ENCODE assay signal across 17 mouse cellular contexts in the genomic region with DNA sequence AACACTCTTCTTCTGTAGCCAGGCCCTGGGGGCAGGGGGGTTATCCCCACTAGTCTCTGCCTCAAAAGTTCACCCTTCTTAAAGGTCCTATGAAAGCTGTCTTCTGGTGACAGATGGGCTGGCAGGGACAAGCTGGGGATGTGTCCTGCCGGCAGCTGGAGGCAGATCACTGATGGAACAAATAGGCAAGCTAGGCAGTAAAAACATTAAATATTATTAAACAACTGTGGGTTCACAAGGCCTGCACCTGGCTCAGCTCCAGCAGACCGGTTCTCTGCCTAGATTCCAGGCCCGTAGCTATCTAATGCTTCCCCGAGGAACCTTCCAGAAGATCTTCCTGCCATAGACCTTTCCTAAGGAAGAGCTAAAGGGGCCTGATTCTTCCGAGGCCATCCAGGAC. TPM values are rescaled to one million over a fixed set of nuclear protein-coding genes. Genes with fewer than 3 reads are reported as not detected.
A peak's percentile ranks its signal among the peaks of the same experiment; 100 is the strongest.
DNase-seq lines count a peak whose midpoint lies in the region; ATAC-seq lines count a peak whose summit lies in the region.
"Had no signal": no experiment of that assay in that cellular context is flagged by ENCODE, and none has a peak within 500 bp of the region (broad histone marks: within the 10 kb centered on the region; RNA-seq: fewer than 3 reads in every experiment).

No protein-coding gene starts in this region.

- H3K36me3 ChIP-seq in heart, embryonic 10.5 days = no peaks in the 10 kb centered on the region
- H3K36me3 ChIP-seq in lung, embryonic 16.5 days (ENCODE audit: control insufficient read depth, insufficient read depth, low read length) = no peaks in the 10 kb centered on the region
- H3K36me3 ChIP-seq: midbrain, embryonic 12.5 days had no signal

- no peak for DNase-seq in heart, embryonic 10.5 days (ENCODE audit: low spot score)
- DNase-seq in heart, postnatal 14 days = no peak
- DNase-seq in urinary bladder, postnatal 14 days (ENCODE audit: low spot score) = peak; percentile 17
- DNase-seq in urinary bladder, postnatal 10 days (ENCODE audit: low spot score) = no peak
- no peak for DNase-seq in layer of hippocampus, postnatal 25 days (ENCODE audit: extremely low spot score in 1 of 2, low spot score in 1 of 2)
- no peak for DNase-seq in left cerebral cortex, postnatal 14 days (ENCODE audit: low spot score in 2 of 2)
- DNase-seq: B cell, adult 2 months; heart, postnatal 10 days; thymus, postnatal 25 days had no signal

- no peak overlapping the region for H3K4me3 ChIP-seq in heart, embryonic 10.5 days
- H3K4me3 ChIP-seq in lung, embryonic 16.5 days (ENCODE audit: low read length) = no peak overlapping the region
- H3K4me3 ChIP-seq: midbrain, embryonic 12.5 days had no signal

- ATAC-seq in lung, embryonic 16.5 days (ENCODE audit: low read depth) = peak; percentile 76
- ATAC-seq in inflammation-experienced regulatory T-cells, adult 6 months = no peak

- H3K9me3 ChIP-seq in heart, embryonic 10.5 days = no peaks in the 10 kb centered on the region
- H3K9me3 ChIP-seq in lung, embryonic 16.5 days (ENCODE audit: control insufficient read depth, low read length) = no peaks in the 10 kb centered on the region
- H3K9me3 ChIP-seq: midbrain, embryonic 12.5 days had no signal

- H3K27me3 ChIP-seq in heart, embryonic 10.5 days (ENCODE audit: insufficient read depth, poor library complexity, severe bottlenecking) = no peaks in the 10 kb centered on the region
- H3K27me3 ChIP-seq in lung, embryonic 16.5 days (ENCODE audit: control insufficient read depth, insufficient read depth, low read depth, low read length) = no peaks in the 10 kb centered on the region
- H3K27me3 ChIP-seq: midbrain, embryonic 12.5 days had no signal

- no peak overlapping the region for H3K9ac ChIP-seq in lung, embryonic 16.5 days (ENCODE audit: low read length)
- H3K9ac ChIP-seq: midbrain, embryonic 12.5 days had no signal

- intact Hi-C loops in heart, postnatal 14 days (cut with DNase I) = loop anchor here (5.0 to 10.0 kb wide), 2 partner anchors 69 to 257 kb away; partner anchors contain the start of gene Kcnk3
- intact Hi-C loops in left cerebral cortex, postnatal 14 days (cut with DNase I) = loop anchor here (2.0 kb wide), 1 partner anchor 121 kb away; no protein-coding TSS in a partner anchor

- 73% methylated on average over 5 of the region's 5 CpGs for WGBS in heart, embryonic 10.5 days
- 48% methylated on average over 5 of the region's 5 CpGs for WGBS in lung, embryonic 16.5 days

- peaks cover 20% of the 10 kb centered on the region for H3K4me1 ChIP-seq in heart, embryonic 10.5 days
- H3K4me1 ChIP-seq in lung, embryonic 16.5 days (replicated peaks; ENCODE audit: control insufficient read depth, insufficient read depth, low read length) = peaks cover 16% of the 10 kb centered on the region
- H3K4me1 ChIP-seq: midbrain, embryonic 12.5 days had no signal

- peak overlapping the region; percentile 59; the same call in 1 of the 2 replicates for H3K27ac ChIP-seq in heart, embryonic 10.5 days
- peak overlapping the region; percentile 67 for H3K27ac ChIP-seq in lung, embryonic 16.5 days (ENCODE audit: low read length)
- H3K27ac ChIP-seq: midbrain, embryonic 12.5 days had no signal

- no peak overlapping the region for H3K4me2 ChIP-seq in lung, embryonic 16.5 days (ENCODE audit: low read depth, low read length)
- H3K4me2 ChIP-seq: midbrain, embryonic 12.5 days had no signal

RNA-seq across cellular contexts. Expression of gene Cib4, which starts 27.5 kb away (rescaled TPM):
- polyA plus RNA-seq in heart, embryonic 10.5 days (2016; fragmentation: Nextera tagmentation; extraction: Ambion mirVana) = not detected in 2 replicates
- total RNA-seq in heart, postnatal 14 days (2021) = not detected
- not detected in 2 replicates for polyA plus RNA-seq in lung, embryonic 16.5 days (2015; fragmentation: Nextera tagmentation; extraction: Ambion mirVana)
- total RNA-seq in layer of hippocampus, postnatal 25 days (2021) = not detected
- not detected for total RNA-seq in left cerebral cortex, postnatal 14 days (2021)
- not detected for polyA plus RNA-seq in inflammation-experienced regulatory T-cells, adult 6 months (2017; shearing (Covaris generic))
- total RNA-seq: common myeloid progenitor, adult 5-6 weeks; gastrocnemius, adult 8-10 months; heart, postnatal 10 days had no signal
- polyA plus RNA-seq: kidney, embryonic 14.5 days; midbrain, embryonic 12.5 days; neural tube, embryonic 14.5 days; small intestine, adult 2 months had no signal

RNA-seq across cellular contexts. Expression of gene 1700001C02Rik, which starts 52.3 kb away (rescaled TPM):
- not detected in 2 replicates for polyA plus RNA-seq in heart, embryonic 10.5 days (2016; fragmentation: Nextera tagmentation; extraction: Ambion mirVana)
- not detected for total RNA-seq in heart, postnatal 14 days (2021)
- 7.9 and 13.3 TPM in 2 replicates for polyA plus RNA-seq in lung, embryonic 16.5 days (2015; fragmentation: Nextera tagmentation; extraction: Ambion mirVana)
- total RNA-seq in layer of hippocampus, postnatal 25 days (2021) = under 1 TPM in 1 of 2 experiments, not detected in 1; 0.42 TPM
- total RNA-seq in left cerebral cortex, postnatal 14 days (2021) = not detected
- polyA plus RNA-seq in inflammation-experienced regulatory T-cells, adult 6 months (2017; shearing (Covaris generic)) = not detected
- total RNA-seq: common myeloid progenitor, adult 5-6 weeks; gastrocnemius, adult 8-10 months; heart, postnatal 10 days had no signal
- polyA plus RNA-seq: kidney, embryonic 14.5 days; midbrain, embryonic 12.5 days; small intestine, adult 2 months had no signal

RNA-seq across cellular contexts. Expression of gene Otof, which starts 56.4 kb away (rescaled TPM):
- polyA plus RNA-seq in heart, embryonic 10.5 days (2016; fragmentation: Nextera tagmentation; extraction: Ambion mirVana) = 0.15 and 0.21 TPM in 2 replicates
- not detected for total RNA-seq in heart, postnatal 14 days (2021)
- 0.68 and 0.84 TPM in 2 replicates for polyA plus RNA-seq in lung, embryonic 16.5 days (2015; fragmentation: Nextera tagmentation; extraction: Ambion mirVana)
- total RNA-seq in layer of hippocampus, postnatal 25 days (2021) = 1 to 10 TPM; 3.9 to 4.0 TPM
- total RNA-seq in left cerebral cortex, postnatal 14 days (2021) = 10 to 100 TPM; 14.2 to 14.5 TPM
- polyA plus RNA-seq in inflammation-experienced regulatory T-cells, adult 6 months (2017; shearing (Covaris generic)) = not detected
- total RNA-seq: common myeloid progenitor, adult 5-6 weeks had no signal

Comparison
In these comparisons a context has a peak if more than half of its experiments do, and no peak if none do; other contexts are left out.
1. RNA of gene Otof, which starts 56.4 kb away (total RNA-seq): 14.2 to 14.5 TPM in left cerebral cortex, postnatal 14 days and 3.9 to 4.0 TPM in layer of hippocampus, postnatal 25 days; not detected in heart, postnatal 14 days; every median in the first group is over 4 times any median in the second.